Mouse (Mus musculus): ENCODE results near the gene Ccnb1.

- TF ChIP-seq MAX (IDR thresholded peaks at IDR 0.05) = no peak
- no peak for TF ChIP-seq CTCF (IDR thresholded peaks at IDR 0.05; ENCODE audit: control insufficient read depth, insufficient read depth, insufficient read length)
- TF ChIP-seq USF1 (IDR thresholded peaks at IDR 0.05; ENCODE audit: low read depth) = no peak
- TF ChIP-seq MYOD1 (IDR thresholded peaks at IDR 0.05; ENCODE audit: control insufficient read depth, insufficient read length, low read depth) = no peak
- no peak for TF ChIP-seq FOSL1 (IDR thresholded peaks at IDR 0.05; ENCODE audit: insufficient read depth, low read length, poor library complexity, severe bottlenecking)
Measured at GRCm38 (mm10) chr13:100748638-100749037, 37.7 kb downstream of the Ccnb1 start.
